Mouse (Mus musculus): ENCODE measurements at regions not wholly inside any gene's neighbourhood (a gene's known extent, or its start where the extent isn't known, plus 50 kb on each side); places are given as distances from the start of the nearest gene placed in this dataset.
A peak's percentile ranks its signal among the peaks of the same experiment; 100 is the strongest.

DNA sequence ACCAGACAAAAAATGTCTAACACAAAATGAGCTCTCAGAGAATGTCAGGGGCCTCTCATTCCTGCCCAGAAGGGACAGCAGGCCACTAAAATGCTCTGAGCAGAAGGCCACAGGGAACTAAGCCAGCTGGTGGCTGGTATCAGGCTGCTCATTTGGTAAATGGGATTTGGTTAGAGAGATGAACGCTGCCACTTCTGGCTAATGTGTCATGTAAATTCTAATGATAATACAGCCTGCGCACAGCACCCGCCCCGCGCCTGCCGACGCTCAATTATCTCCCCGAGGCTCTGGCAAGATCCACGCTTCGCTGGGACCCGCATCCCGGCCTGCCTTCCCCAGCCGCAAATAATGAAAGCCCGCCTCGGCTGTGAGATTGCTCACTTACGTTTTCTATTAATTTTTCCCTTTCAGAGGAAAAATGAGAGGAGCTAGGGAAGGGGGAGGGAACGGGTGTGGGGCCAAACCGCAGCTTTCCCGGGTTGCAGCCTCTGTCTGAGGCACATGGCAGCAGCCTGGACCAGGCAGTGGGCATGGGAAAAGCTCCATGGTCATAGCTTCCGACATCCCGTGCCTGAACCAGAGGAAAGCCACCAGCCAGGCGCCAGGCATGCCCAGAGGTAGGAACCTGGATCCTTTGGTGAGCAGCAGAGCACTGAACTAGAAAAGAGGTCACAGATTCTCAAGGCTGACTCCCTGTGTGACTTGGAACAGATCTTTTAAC lies 92.2 kb upstream of the Csf3r start:
- DNase-seq (ENCODE audit: low spot score in 2 of 2) = no peak

DNA sequence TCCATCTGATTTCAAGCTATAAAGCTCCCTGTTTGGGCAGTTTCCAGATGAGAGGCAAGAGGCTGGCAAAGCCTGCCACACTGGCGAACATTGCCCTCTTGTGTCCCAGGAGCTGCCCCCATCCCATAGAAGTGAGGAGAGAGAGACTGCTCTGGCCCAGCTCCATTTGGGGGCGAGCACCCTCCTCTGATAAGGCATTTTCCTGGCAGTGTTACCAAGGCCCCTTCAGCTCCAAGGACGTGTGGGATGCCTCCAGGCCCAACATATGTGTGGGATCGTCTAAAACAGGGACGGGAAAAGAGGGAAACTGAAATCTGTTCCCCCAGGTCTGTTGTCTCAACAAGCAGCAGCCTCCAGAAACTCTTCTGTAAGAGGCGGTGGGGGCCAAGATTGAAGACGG lies 88.0 kb upstream of the Csf3r start:
- no peak for DNase-seq (ENCODE audit: low spot score in 2 of 2)

- no peak for DNase-seq (ENCODE audit: low spot score in 2 of 2)
Measured at GRCm38 (mm10) chr4:125938186-125938585, 86.2 kb upstream of the Csf3r start.

DNA sequence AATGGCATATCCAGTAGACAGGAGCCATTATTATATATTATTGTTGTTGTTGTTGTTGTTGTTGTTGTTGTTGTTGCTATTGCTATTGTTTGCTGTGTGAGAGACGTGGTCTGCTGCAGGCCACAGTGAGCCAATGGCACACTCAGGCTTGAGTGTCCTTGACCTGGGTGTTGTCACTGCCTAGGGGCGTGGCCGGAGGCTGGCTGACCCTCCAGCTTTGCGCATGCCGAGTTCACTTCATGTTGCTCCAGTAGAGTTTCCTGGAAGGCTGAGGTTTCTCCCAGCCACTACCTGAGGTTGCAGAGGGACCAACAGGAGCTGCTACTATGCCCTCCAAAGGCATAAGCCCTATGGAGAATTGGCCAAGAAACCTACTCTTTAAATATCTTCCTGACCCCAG lies 83.1 kb upstream of the Csf3r start:
- DNase-seq (ENCODE audit: low spot score in 2 of 2) = no peak

DNA sequence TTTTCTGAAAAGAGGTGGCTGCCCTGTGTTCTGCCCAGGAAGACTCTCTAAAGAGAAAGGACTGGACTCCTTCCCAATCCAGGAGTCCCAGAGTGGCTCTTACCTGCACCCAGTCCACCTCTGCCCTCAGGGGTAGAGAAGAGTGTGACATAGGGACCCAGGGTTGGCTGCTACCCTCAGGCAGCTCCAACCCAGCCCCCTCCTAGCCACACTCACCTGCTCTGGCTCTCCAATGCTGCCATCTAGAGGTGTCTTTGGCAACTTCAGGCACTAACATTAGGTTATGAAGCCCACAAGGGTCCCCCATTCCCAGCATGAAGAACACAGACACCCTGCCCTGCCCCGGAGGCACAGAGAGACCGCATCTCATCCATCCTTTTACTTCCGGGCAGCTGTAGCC lies 82.4 kb upstream of the Csf3r start:
- DNase-seq (ENCODE audit: low spot score in 2 of 2) = peak; percentile 13 to 77

GRCm38 (mm10) chr4:125945062-125945461 lies 79.3 kb upstream of the Csf3r start:
- DNase-seq (ENCODE audit: low spot score in 2 of 2) = no peak

- DNase-seq (ENCODE audit: low spot score in 2 of 2) = no peak
Measured at GRCm38 (mm10) chr4:125959426-125959825, 64.9 kb upstream of the Csf3r start.

DNA sequence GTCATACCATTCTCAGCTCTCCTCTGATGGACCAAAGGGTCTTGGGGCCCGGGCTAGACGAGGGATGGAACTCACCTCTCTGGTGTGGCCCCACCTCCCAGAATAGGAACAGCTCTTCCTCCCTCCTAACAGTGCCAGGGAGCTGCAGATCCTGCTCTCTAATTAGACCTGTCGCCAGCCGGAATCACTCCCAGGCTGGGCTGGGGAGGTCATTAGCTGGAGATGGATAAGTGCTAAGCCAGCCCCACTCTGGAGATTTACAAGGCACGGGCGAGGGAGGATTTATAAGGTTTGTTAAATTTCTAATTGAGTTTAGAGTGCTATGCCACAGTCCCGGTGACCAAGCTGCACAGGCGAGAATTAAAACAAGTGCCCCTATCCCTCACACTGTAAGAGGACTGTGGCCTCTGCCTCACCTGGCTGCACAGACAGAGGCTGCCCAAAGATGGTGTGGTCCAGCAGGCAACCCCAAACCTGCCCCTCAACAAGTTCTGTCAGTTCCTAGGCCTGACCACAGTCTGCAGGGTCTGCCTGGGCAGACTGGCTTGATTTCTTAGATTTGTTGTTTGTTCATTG lies 63.6 kb upstream of the Csf3r start:
- no peak for DNase-seq (ENCODE audit: low spot score in 2 of 2)

GRCm38 (mm10) chr4:125962677-125963076 lies 61.7 kb upstream of the Csf3r start:
- DNase-seq (ENCODE audit: low spot score in 2 of 2) = peak; percentile 35 to 85

Measured in layer of hippocampus, adult 18-20 months (tissue).